Mouse (Mus musculus): ENCODE measurements at regions not wholly inside any gene's neighbourhood (a gene's known extent, or its start where the extent isn't known, plus 50 kb on each side); places are given as distances from the start of the nearest gene placed in this dataset.

GRCm38 (mm10) chr9:69581236-69581635, 127.8 kb downstream of the Anxa2 start:
- TF ChIP-seq CTCF (conservative IDR thresholded peaks at IDR 0.05 in 1 of 2, IDR thresholded peaks at IDR 0.05 in 1 of 2; ENCODE audit: low read depth in 2 of 2, low read length in 2 of 2) (peak; percentile 20 to 47; a peak in 3 of 4 replicates), SMC3 (IDR thresholded peaks at IDR 0.05; ENCODE audit: low read depth, low read length) (peak; percentile 44), RAD21 (IDR thresholded peaks at IDR 0.05; ENCODE audit: low read depth, low read length) (peak; percentile 51), HCFC1 (IDR thresholded peaks at IDR 0.05; ENCODE audit: low read depth, low read length) (no peak), BHLHE40 (IDR thresholded peaks at IDR 0.05; ENCODE audit: low read depth, low read length) (no peak), JUND (conservative IDR thresholded peaks at IDR 0.05; ENCODE audit: low read depth, low read length) (no peak), TCF12 (IDR thresholded peaks at IDR 0.05; ENCODE audit: low read depth, low read length) (no peak)
- H3K4me2 ChIP-seq (ENCODE audit: insufficient read depth, low read depth, poor library complexity, severe bottlenecking) = no peak overlapping the region
- in situ Hi-C loops (cut with MboI; ENCODE audit: low pct_ligation_motif_present, low pct_unique_long_range_greater_than_20kb, low sequenced_read_pairs) = no loop called here
- H3K79me2 ChIP-seq (replicated peaks; ENCODE audit: control insufficient read depth, extremely low read depth, insufficient read depth, poor library complexity, severe bottlenecking) = no peaks in the 10 kb centered on the region
- H3K4me3 ChIP-seq (replicated peaks in 1 of 3; ENCODE audit: low read depth in 2 of 3, low read length in 2 of 3, poor library complexity in 1 of 3) = no peak overlapping the region
- peak; percentile 13 for DNase-seq (ENCODE audit: extremely low read depth)
- H3K36me3 ChIP-seq (replicated peaks in 1 of 2; ENCODE audit: control insufficient read depth in 1 of 2, insufficient read depth in 1 of 2, low read length in 1 of 2) = no peaks in the 10 kb centered on the region
- H3K27me3 ChIP-seq (replicated peaks) = no peaks in the 10 kb centered on the region
- no peaks in the 10 kb centered on the region for H3K4me1 ChIP-seq (ENCODE audit: control insufficient read depth in 1 of 2, insufficient read depth in 2 of 2)
- no peak overlapping the region for H3K27ac ChIP-seq (ENCODE audit: insufficient read depth, low read depth)
- no peaks in the 10 kb centered on the region for H3K9me3 ChIP-seq (replicated peaks; ENCODE audit: low read length)
- no peak overlapping the region for H3K9ac ChIP-seq (ENCODE audit: insufficient read depth, low read depth)
- dilution Hi-C loops (cut with MboI; ENCODE audit: extremely low pct_ligation_motif_present, extremely low pct_unique_long_range_greater_than_20kb, low sequenced_read_pairs) = no loop called here

- Histone ChIP-seq H3K4me2 (ENCODE audit: insufficient read depth, low read depth, poor library complexity, severe bottlenecking) (no peak overlapping the region), H3K27me3 (replicated peaks) (no peaks in the 10 kb centered on the region), H3K4me3 (replicated peaks in 1 of 3; ENCODE audit: low read depth in 2 of 3, low read length in 2 of 3, poor library complexity in 1 of 3) (no peak overlapping the region), H3K27ac (ENCODE audit: insufficient read depth, low read depth) (no peak overlapping the region), H3K36me3 (replicated peaks in 1 of 2; ENCODE audit: control insufficient read depth in 1 of 2, insufficient read depth in 1 of 2, low read length in 1 of 2) (no peaks in the 10 kb centered on the region), H3K9ac (ENCODE audit: insufficient read depth, low read depth) (no peak overlapping the region), H3K4me1 (ENCODE audit: control insufficient read depth in 1 of 2, insufficient read depth in 2 of 2) (no peaks in the 10 kb centered on the region), H3K79me2 (replicated peaks; ENCODE audit: control insufficient read depth, extremely low read depth, insufficient read depth, poor library complexity, severe bottlenecking) (no peaks in the 10 kb centered on the region), H3K9me3 (replicated peaks; ENCODE audit: low read length) (no peaks in the 10 kb centered on the region)
- dilution Hi-C loops (cut with MboI; ENCODE audit: extremely low pct_ligation_motif_present, extremely low pct_unique_long_range_greater_than_20kb, low sequenced_read_pairs) = no loop called here
- in situ Hi-C loops (cut with MboI; ENCODE audit: low pct_ligation_motif_present, low pct_unique_long_range_greater_than_20kb, low sequenced_read_pairs) = no loop called here
- DNase-seq (ENCODE audit: extremely low read depth) = no peak
- no peak for TF ChIP-seq ELF1 (IDR thresholded peaks at IDR 0.05; ENCODE audit: low read depth, low read length)
- no peak for TF ChIP-seq NRF1 (IDR thresholded peaks at IDR 0.05; ENCODE audit: low read depth, low read length)
- no peak for TF ChIP-seq ZC3H11A (IDR thresholded peaks at IDR 0.05; ENCODE audit: low read depth, low read length)
- TF ChIP-seq JUN (IDR thresholded peaks at IDR 0.05; ENCODE audit: insufficient read depth, low read depth, low read length) = no peak
- TF ChIP-seq CHD2 (IDR thresholded peaks at IDR 0.05; ENCODE audit: low read length) = no peak
- no peak for TF ChIP-seq TBP (conservative IDR thresholded peaks at IDR 0.05; ENCODE audit: low read depth, low read length)
- no peak for TF ChIP-seq USF2 (conservative IDR thresholded peaks at IDR 0.05; ENCODE audit: low read depth, low read length)
- TF ChIP-seq USF1 (IDR thresholded peaks at IDR 0.05; ENCODE audit: low read depth, low read length) = no peak
- no peak for TF ChIP-seq KAT2A (IDR thresholded peaks at IDR 0.05; ENCODE audit: insufficient replicate concordance, low read length)
- no peak for TF ChIP-seq SMC3 (IDR thresholded peaks at IDR 0.05; ENCODE audit: low read depth, low read length)
- no peak for TF ChIP-seq ZKSCAN1 (IDR thresholded peaks at IDR 0.05; ENCODE audit: borderline replicate concordance, low read depth, low read length)
- no peak for TF ChIP-seq BHLHE40 (IDR thresholded peaks at IDR 0.05; ENCODE audit: low read depth, low read length)
- TF ChIP-seq ZMIZ1 (IDR thresholded peaks at IDR 0.05; ENCODE audit: low read depth, low read length) = no peak
- no peak for TF ChIP-seq TCF12 (IDR thresholded peaks at IDR 0.05; ENCODE audit: low read depth, low read length)
Observed at GRCm38 (mm10) chr9:69577661-69578405, 124.4 kb downstream of the Anxa2 start.

All from CH12.LX (cell line).